ENCODE assay signal across 16 mouse cellular contexts in genomic region chr2:61970029-61970428, GRCm38 (mm10).
DNase-seq lines count a peak whose midpoint lies in the region; ATAC-seq and TF ChIP-seq lines count a peak whose summit lies in the region.
"Had no signal": no experiment of that assay in that cellular context is flagged by ENCODE, and none has a peak within 500 bp of the region (broad histone marks: within the 10 kb centered on the region; RNA-seq: fewer than 3 reads in every experiment).

No protein-coding gene starts in this region.

- peak; percentile 90 for TF ChIP-seq EP300 in liver, postnatal 0 days (IDR thresholded peaks at IDR 0.05; ENCODE audit: low read depth)

- no peak for ATAC-seq in hindbrain, embryonic 12.5 days (ENCODE audit: low FRiP score)
- peak; percentile 89 for ATAC-seq in erythroid progenitor cell, adult 5-6 weeks (replicated peaks; ENCODE audit: low FRiP score, poor library complexity, severe bottlenecking)
- ATAC-seq in liver, postnatal 0 days: peak; percentile 91
- no peak for ATAC-seq in midbrain, embryonic 14.5 days (ENCODE audit: low FRiP score, low TSS enrichment)
- ATAC-seq: forebrain, embryonic 15.5 days had no signal

- H3K4me1 ChIP-seq in hindbrain, embryonic 10.5 days (replicated peaks): no peaks in the 10 kb centered on the region
- H3K4me1 ChIP-seq in hindbrain, embryonic 12.5 days: no peaks in the 10 kb centered on the region
- no peaks in the 10 kb centered on the region for H3K4me1 ChIP-seq in bone marrow, adult 2 months (ENCODE audit: control insufficient read depth, insufficient read depth, low read length)
- no peaks in the 10 kb centered on the region for H3K4me1 ChIP-seq in liver, postnatal 0 days (ENCODE audit: insufficient read depth)
- H3K4me1 ChIP-seq in midbrain, embryonic 14.5 days (ENCODE audit: control insufficient read depth, insufficient read depth, low read length): no peaks in the 10 kb centered on the region
- H3K4me1 ChIP-seq: kidney, embryonic 15.5 days had no signal

- no peak for TF ChIP-seq POLR2A in bone marrow, adult 2 months (IDR thresholded peaks at IDR 0.05; ENCODE audit: borderline replicate concordance, control insufficient read depth, low read depth, low read length)

- H3K36me3 ChIP-seq in hindbrain, embryonic 10.5 days: no peaks in the 10 kb centered on the region
- no peaks in the 10 kb centered on the region for H3K36me3 ChIP-seq in hindbrain, embryonic 12.5 days
- H3K36me3 ChIP-seq in liver, postnatal 0 days (replicated peaks; ENCODE audit: insufficient read depth, low read length): no peaks in the 10 kb centered on the region
- H3K36me3 ChIP-seq in midbrain, embryonic 14.5 days (ENCODE audit: control insufficient read depth, insufficient read depth, low read length): no peaks in the 10 kb centered on the region
- H3K36me3 ChIP-seq: forebrain, embryonic 15.5 days; kidney, embryonic 15.5 days had no signal

- no peak for DNase-seq in hindbrain, embryonic 10.5 days (ENCODE audit: low spot score)
- peak; percentile 22 for DNase-seq in liver, postnatal 0 days
- no peak for DNase-seq in urinary bladder, adult 18-20 months (ENCODE audit: low spot score in 2 of 2)
- DNase-seq in embryo, embryonic 10.5 days (ENCODE audit: low spot score): no peak
- no peak for DNase-seq in midbrain, embryonic 14.5 days
- DNase-seq: adrenal gland, postnatal 10 days; heart, adult 18-20 months; layer of hippocampus, postnatal 36 days; lung, adult 18-20 months; right cerebral cortex, postnatal 25 days had no signal

- H3K4me3 ChIP-seq in hindbrain, embryonic 10.5 days: no peak overlapping the region
- H3K4me3 ChIP-seq in hindbrain, embryonic 12.5 days: no peak overlapping the region
- H3K4me3 ChIP-seq in bone marrow, adult 2 months (replicated peaks; ENCODE audit: control insufficient read depth, low read depth, low read length): no peak overlapping the region
- no peak overlapping the region for H3K4me3 ChIP-seq in liver, postnatal 0 days (ENCODE audit: low read depth, low read length)
- H3K4me3 ChIP-seq in midbrain, embryonic 14.5 days (replicated peaks; ENCODE audit: low read depth, low read length): no peak overlapping the region
- H3K4me3 ChIP-seq: forebrain, embryonic 15.5 days; kidney, embryonic 15.5 days had no signal

- H3K27ac ChIP-seq in hindbrain, embryonic 10.5 days: 0 out of 2 replicates have a peak overlapping the region, but pooled peaks have one; percentile 12
- no peak overlapping the region for H3K27ac ChIP-seq in hindbrain, embryonic 12.5 days
- peak overlapping the region; percentile 8; the same call in 1 of the 2 replicates for H3K27ac ChIP-seq in bone marrow, adult 2 months (ENCODE audit: control insufficient read depth, insufficient read depth, low read depth, low read length, poor library complexity)
- H3K27ac ChIP-seq in liver, postnatal 0 days (ENCODE audit: low read depth): 0 out of 2 replicates have a peak overlapping the region, but pooled peaks have one; percentile 11
- no peak overlapping the region for H3K27ac ChIP-seq in midbrain, embryonic 14.5 days (replicated peaks; ENCODE audit: low read depth, low read length)
- H3K27ac ChIP-seq: forebrain, embryonic 15.5 days; kidney, embryonic 15.5 days; macrophage had no signal

- H3K4me2 ChIP-seq in hindbrain, embryonic 12.5 days (replicated peaks): no peak overlapping the region
- H3K4me2 ChIP-seq in liver, postnatal 0 days (ENCODE audit: low read depth, low read length): no peak overlapping the region
- H3K4me2 ChIP-seq in midbrain, embryonic 14.5 days (ENCODE audit: low read length): no peak overlapping the region
- H3K4me2 ChIP-seq: forebrain, embryonic 15.5 days; kidney, embryonic 15.5 days had no signal

- no peaks in the 10 kb centered on the region for H3K27me3 ChIP-seq in hindbrain, embryonic 10.5 days (ENCODE audit: insufficient read depth, poor library complexity, severe bottlenecking)
- H3K27me3 ChIP-seq in hindbrain, embryonic 12.5 days: no peaks in the 10 kb centered on the region
- H3K27me3 ChIP-seq in liver, postnatal 0 days (ENCODE audit: insufficient read depth, low read length): no peaks in the 10 kb centered on the region
- H3K27me3 ChIP-seq in midbrain, embryonic 14.5 days (ENCODE audit: control insufficient read depth, insufficient read depth, low read length): no peaks in the 10 kb centered on the region
- H3K27me3 ChIP-seq: forebrain, embryonic 15.5 days; kidney, embryonic 15.5 days had no signal

- TF ChIP-seq CTCF in bone marrow, adult 2 months (IDR thresholded peaks at IDR 0.05; ENCODE audit: control insufficient read depth, insufficient read depth, low read length): no peak
- TF ChIP-seq CTCF in liver, postnatal 0 days (IDR thresholded peaks at IDR 0.05; ENCODE audit: low read depth): no peak

- no peak overlapping the region for H3K9ac ChIP-seq in hindbrain, embryonic 12.5 days
- no peak overlapping the region for H3K9ac ChIP-seq in liver, postnatal 0 days (replicated peaks)
- H3K9ac ChIP-seq in midbrain, embryonic 14.5 days (replicated peaks; ENCODE audit: low read length): no peak overlapping the region
- H3K9ac ChIP-seq: forebrain, embryonic 15.5 days; kidney, embryonic 15.5 days had no signal

- WGBS in hindbrain, embryonic 10.5 days: 55% methylated on average over 2 of the region's 2 CpGs
- WGBS in hindbrain, embryonic 12.5 days: 57% methylated on average over 2 of the region's 2 CpGs
- 37% methylated on average over 2 of the region's 2 CpGs for WGBS in bone marrow, adult 2 months
- 40% methylated on average over 2 of the region's 2 CpGs for WGBS in liver, postnatal 0 days (ENCODE audit: insufficient replicate concordance)
- WGBS in midbrain, embryonic 14.5 days: 49% methylated on average over 2 of the region's 2 CpGs

- no peaks in the 10 kb centered on the region for H3K9me3 ChIP-seq in hindbrain, embryonic 10.5 days
- H3K9me3 ChIP-seq in hindbrain, embryonic 12.5 days (replicated peaks): no peaks in the 10 kb centered on the region
- no peaks in the 10 kb centered on the region for H3K9me3 ChIP-seq in liver, postnatal 0 days (ENCODE audit: low read length)
- peaks cover 7% of the 10 kb centered on the region; the same call in 1 of the 2 replicates for H3K9me3 ChIP-seq in midbrain, embryonic 14.5 days (ENCODE audit: control insufficient read depth, low read length)
- H3K9me3 ChIP-seq: kidney, embryonic 15.5 days had no signal

Comparison
In these comparisons a context has a peak if more than half of its experiments do, and no peak if none do; other contexts are left out.
1. H3K27ac ChIP-seq: peak in hindbrain, embryonic 10.5 days (single experiment), bone marrow, adult 2 months (single experiment) and liver, postnatal 0 days (single experiment); none in hindbrain, embryonic 12.5 days (single experiment) and midbrain, embryonic 14.5 days (single experiment).
2. ATAC-seq: peak in erythroid progenitor cell, adult 5-6 weeks (single experiment) and liver, postnatal 0 days (single experiment); none in hindbrain, embryonic 12.5 days (single experiment) and midbrain, embryonic 14.5 days (single experiment).